8 mouse cellular contexts compared by ENCODE assay signal in genomic region chr3:31790342-31790970, GRCm38 (mm10).
A peak's percentile ranks its signal among the peaks of the same experiment; 100 is the strongest.
DNase-seq lines count a peak whose midpoint lies in the region; ATAC-seq and TF ChIP-seq lines count a peak whose summit lies in the region.
"Had no signal": no experiment of that assay in that cellular context is flagged by ENCODE, and none has a peak within 500 bp of the region (broad histone marks: within the 10 kb centered on the region; RNA-seq: fewer than 3 reads in every experiment).

No protein-coding gene starts in this region.

- TF ChIP-seq CTCF in C2C12 (IDR thresholded peaks at IDR 0.05; ENCODE audit: control insufficient read depth, insufficient read depth, insufficient read length): peak; percentile 1

- no peaks in the 10 kb centered on the region for H3K9me3 ChIP-seq in midbrain, embryonic 16.5 days (replicated peaks; ENCODE audit: control insufficient read depth, low read length, poor library complexity, severe bottlenecking)

- peak; percentile 58 for DNase-seq in 416B (ENCODE audit: low read depth)
- DNase-seq in cerebellum, adult 9-10 months: peak; percentile 42
- peak; percentile 43 for DNase-seq in heart, postnatal 4 days
- peak; percentile 34 to 69 for DNase-seq in layer of hippocampus, postnatal 14 days (ENCODE audit: low spot score in 2 of 2)
- no peak for DNase-seq in spleen, postnatal 4 days (ENCODE audit: low spot score in 2 of 2)

- no peaks in the 10 kb centered on the region for H3K36me3 ChIP-seq in C2C12 (ENCODE audit: control insufficient read depth, insufficient read depth)
- no peaks in the 10 kb centered on the region for H3K36me3 ChIP-seq in midbrain, embryonic 16.5 days (ENCODE audit: control insufficient read depth, insufficient read depth, low read length)

- H3K4me2 ChIP-seq in midbrain, embryonic 16.5 days (ENCODE audit: low read length): no peak overlapping the region; the same call in 1 of the 2 replicates

- H3K27me3 ChIP-seq in C2C12 (ENCODE audit: control insufficient read depth, insufficient read depth, insufficient read length): no peaks in the 10 kb centered on the region
- no peaks in the 10 kb centered on the region for H3K27me3 ChIP-seq in midbrain, embryonic 16.5 days (ENCODE audit: control insufficient read depth, insufficient read depth, low read depth, low read length)

- no peaks in the 10 kb centered on the region for H3K79me2 ChIP-seq in C2C12 (ENCODE audit: control insufficient read depth, insufficient read depth)

- no peak overlapping the region for H3ac ChIP-seq in C2C12 (ENCODE audit: control insufficient read depth, insufficient read length, low read depth)

- peak; percentile 85 for ATAC-seq in midbrain, embryonic 16.5 days

- peaks cover 2% of the 10 kb centered on the region; the same call in 1 of the 2 replicates for H3K4me1 ChIP-seq in midbrain, embryonic 16.5 days (ENCODE audit: control insufficient read depth, insufficient read depth, low read length)

- H3K27ac ChIP-seq in midbrain, embryonic 16.5 days (ENCODE audit: low read length): no peak overlapping the region

- no peak overlapping the region for H3K4me3 ChIP-seq in C2C12 (ENCODE audit: insufficient read depth, poor library complexity, severe bottlenecking)
- H3K4me3 ChIP-seq in midbrain, embryonic 16.5 days (ENCODE audit: low read depth, low read length): no peak overlapping the region
- H3K4me3 ChIP-seq: myocyte had no signal

- no peaks in the 10 kb centered on the region for H3K79me3 ChIP-seq in C2C12 (ENCODE audit: low read depth)

- H3K9ac ChIP-seq in midbrain, embryonic 16.5 days (ENCODE audit: low read depth, low read length): no peak overlapping the region

- 27% methylated on average over 4 of the region's 4 CpGs for WGBS in midbrain, embryonic 16.5 days

TF ChIP-seq in C2C12, 6 proteins besides CTCF, POLR2A, EP300 and RAD21:
- TF ChIP-seq FOSL1 (IDR thresholded peaks at IDR 0.05; ENCODE audit: insufficient read depth, low read length, poor library complexity, severe bottlenecking) (no peak), MAX (IDR thresholded peaks at IDR 0.05) (no peak), USF1 (IDR thresholded peaks at IDR 0.05; ENCODE audit: low read depth) (no peak), MYOD1 (IDR thresholded peaks at IDR 0.05; ENCODE audit: control insufficient read depth, insufficient read length, low read depth) (no peak), MYOG (IDR thresholded peaks at IDR 0.05; ENCODE audit: control insufficient read depth, extremely low read depth, insufficient read length) (no peak), CEBPB (IDR thresholded peaks at IDR 0.05; ENCODE audit: low read depth) (no peak)

Comparison
In these comparisons a context has a peak if more than half of its experiments do, and no peak if none do; other contexts are left out.
1. DNase-seq: peak in 416B (single experiment), cerebellum, adult 9-10 months (single experiment), heart, postnatal 4 days (single experiment) and layer of hippocampus, postnatal 14 days (2 of 2); none in spleen, postnatal 4 days (0 of 2).